Mouse (Mus musculus): Measurements from ENCODE around the gene Ube2u. TPM values are rescaled to one million over a fixed set of nuclear protein-coding genes. Genes with fewer than 3 reads are reported as not detected.
A peak's percentile ranks its signal among the peaks of the same experiment; 100 is the strongest.

The Ube2u gene
- total RNA-seq, 2 experiments from 2014 or later, result 0.31 to 0.36 TPM

DNA sequence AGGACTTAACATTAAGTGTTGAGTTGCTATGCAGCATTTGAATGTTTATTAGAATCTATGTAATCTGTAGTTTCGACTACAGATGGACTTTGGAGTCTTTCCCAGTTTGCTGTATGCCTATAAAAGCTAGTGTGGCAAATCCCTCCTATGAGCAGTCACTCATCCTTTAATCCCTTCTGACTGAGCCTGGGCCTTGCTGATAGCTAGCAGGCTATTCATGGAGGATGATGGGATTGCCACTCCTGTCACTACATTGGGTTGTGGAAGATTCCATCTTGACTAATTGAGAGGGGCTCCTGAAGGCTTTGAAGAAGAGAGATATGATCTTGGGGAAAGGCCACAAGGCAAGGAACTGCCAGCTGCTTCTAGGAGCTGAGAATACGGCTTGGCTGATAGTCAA, 74.6 kb downstream of the Ube2u start:
- no peak for DNase-seq

GRCm38 (mm10) chr4:100588236-100589206, 109.9 kb downstream of the Ube2u start:
- peak; percentile 86 for DNase-seq

GRCm38 (mm10) chr4:100595771-100596170, 117.1 kb downstream of the Ube2u start:
- DNase-seq, result no peak

DNA sequence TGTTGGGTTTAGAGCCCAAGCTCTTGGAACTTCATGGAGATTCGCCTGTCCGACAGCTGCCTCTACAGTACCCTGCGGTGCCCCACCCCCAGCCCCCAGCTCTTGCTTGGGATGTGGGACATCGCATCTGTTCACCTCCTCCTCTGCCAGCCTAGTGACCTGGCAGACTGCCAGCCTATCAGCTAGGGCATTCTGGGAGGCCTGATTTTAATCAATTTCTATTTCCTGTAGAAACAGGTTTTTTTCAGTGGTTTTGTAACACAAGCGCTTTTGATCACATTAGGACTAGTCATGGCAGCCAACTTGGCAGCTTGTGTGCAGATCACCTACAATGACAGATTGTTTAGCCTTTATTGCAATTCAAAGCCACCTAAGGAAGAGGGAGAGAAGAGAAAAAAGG, 118.0 kb downstream of the Ube2u start:
- DNase-seq, result no peak

- no peak for DNase-seq
Measured at GRCm38 (mm10) chr4:100597049-100597448, 118.4 kb downstream of the Ube2u start.

All from heart, postnatal 4 days (tissue).